ENCODE assay signal across 8 mouse cellular contexts in genomic region chr5:72559544-72560049, GRCm38 (mm10). TPM values are rescaled to one million over a fixed set of nuclear protein-coding genes. Genes with fewer than 3 reads are reported as not detected.
DNase-seq lines count a peak whose midpoint lies in the region; ATAC-seq lines count a peak whose summit lies in the region.

TSS of gene Nfxl1 (minus strand) at chr5:72559684.

- peak; percentile 90 for ATAC-seq in megakaryocyte progenitor cell, adult 5-6 weeks (replicated peaks; ENCODE audit: poor library complexity)

- peak; percentile 100 for DNase-seq in adipocyte (ENCODE audit: low spot score)
- DNase-seq in embryo, embryonic 10 days (ENCODE audit: low spot score) = peak; percentile 99
- peak; percentile 98 for DNase-seq in gastrocnemius, postnatal 10 days
- DNase-seq in induced T-regulatory cell, adult 2 months (ENCODE audit: low read depth) = peak; percentile 100
- peak; percentile 74 to 95 for DNase-seq in left cerebral cortex, adult 9 months (ENCODE audit: low spot score in 2 of 2)
- peak; percentile 99 for DNase-seq in right cerebral cortex, postnatal 14 days
- peak; percentile 93 to 97 for DNase-seq in urinary bladder, postnatal 36 days (ENCODE audit: low spot score in 2 of 2)

RNA-seq across cellular contexts. Expression of gene Nfxl1, which starts in this region (rescaled TPM):
- 1 to 10 TPM; 5.6 to 9.6 TPM for total RNA-seq in gastrocnemius, postnatal 10 days (2021)
- 15.3 and 21.6 TPM in 2 replicates for total RNA-seq in megakaryocyte progenitor cell, adult 5-6 weeks (2015)
- total RNA-seq in megakaryocyte progenitor cell, adult 5-6 weeks (2017) = 13.0 and 25.4 TPM in 2 replicates

Comparison
In these comparisons a context has a peak if more than half of its experiments do, and no peak if none do; other contexts are left out.
1. Peak in every context shown above with its lines: DNase-seq and ATAC-seq.